Mouse (Mus musculus) retina, postnatal 7 days (tissue): Measurements from ENCODE around the gene Fam193b.
"Not testable (repeated sequence)": the region's sequence is repeated elsewhere in the genome, so short reads cannot be mapped to it uniquely, and the experiment has no call there.

Experiments
- DNase-seq: peaks from one replicate; pipeline ENCODE4 v3.0.0-alpha.2; 2012; ENCODE audit warnings: low read depth, low spot score

The Fam193b gene

DNA sequence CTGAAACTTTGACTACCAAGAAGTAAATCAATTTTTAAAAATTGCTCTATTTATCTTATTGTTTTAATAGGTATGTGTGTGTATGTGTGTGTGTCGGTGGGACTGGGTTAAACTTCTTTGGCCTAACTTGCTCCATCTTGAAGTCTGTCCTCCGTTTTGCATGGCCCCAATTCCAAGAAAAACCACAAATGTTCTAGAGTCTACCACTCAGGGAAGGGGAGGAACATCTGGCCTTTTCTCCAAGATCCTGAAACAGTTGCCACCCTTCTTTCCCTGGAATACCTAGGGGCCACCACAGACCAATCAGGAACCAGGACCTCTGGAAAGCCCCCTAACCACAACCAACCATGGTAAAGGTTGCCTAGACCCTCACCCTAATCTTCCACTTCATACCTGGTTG is 1.1 kb upstream of the Fam193b start:
- no peak for DNase-seq

DNA sequence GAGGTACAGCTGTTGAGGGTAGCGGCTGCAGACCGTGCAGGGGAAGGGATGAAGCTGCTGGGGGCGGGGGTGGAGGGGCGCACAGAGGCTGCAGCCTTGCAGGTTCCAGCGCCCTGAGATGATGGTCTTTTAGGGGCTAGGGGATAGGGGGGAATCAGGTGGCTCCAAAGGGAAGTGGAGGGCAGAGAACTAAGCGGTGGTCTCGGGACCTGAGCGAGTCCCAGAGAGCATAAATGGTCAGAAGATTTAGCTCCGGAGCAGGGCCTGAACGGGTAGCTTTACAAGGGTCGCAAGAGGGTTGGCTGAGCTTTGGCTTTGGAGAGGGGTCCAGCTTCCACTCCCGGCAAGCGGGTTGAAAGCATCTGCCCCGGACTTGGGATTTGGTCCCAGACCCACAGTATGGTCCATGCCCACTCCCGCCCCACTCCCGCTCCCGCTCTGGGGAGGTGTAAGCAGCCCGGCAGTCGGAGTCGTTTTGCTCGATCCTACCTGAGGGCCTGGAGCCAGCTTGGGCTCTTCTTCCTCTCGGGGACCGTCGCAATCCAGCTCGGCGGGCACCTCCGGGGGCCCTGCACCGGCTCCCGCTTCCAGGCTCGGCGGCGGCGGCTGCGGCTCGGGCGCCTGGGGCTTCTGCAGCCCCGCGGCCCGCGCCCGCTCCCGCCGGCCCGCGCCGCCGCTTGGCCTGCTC is 490 bp downstream of the Fam193b start:
- no peak for DNase-seq

DNA sequence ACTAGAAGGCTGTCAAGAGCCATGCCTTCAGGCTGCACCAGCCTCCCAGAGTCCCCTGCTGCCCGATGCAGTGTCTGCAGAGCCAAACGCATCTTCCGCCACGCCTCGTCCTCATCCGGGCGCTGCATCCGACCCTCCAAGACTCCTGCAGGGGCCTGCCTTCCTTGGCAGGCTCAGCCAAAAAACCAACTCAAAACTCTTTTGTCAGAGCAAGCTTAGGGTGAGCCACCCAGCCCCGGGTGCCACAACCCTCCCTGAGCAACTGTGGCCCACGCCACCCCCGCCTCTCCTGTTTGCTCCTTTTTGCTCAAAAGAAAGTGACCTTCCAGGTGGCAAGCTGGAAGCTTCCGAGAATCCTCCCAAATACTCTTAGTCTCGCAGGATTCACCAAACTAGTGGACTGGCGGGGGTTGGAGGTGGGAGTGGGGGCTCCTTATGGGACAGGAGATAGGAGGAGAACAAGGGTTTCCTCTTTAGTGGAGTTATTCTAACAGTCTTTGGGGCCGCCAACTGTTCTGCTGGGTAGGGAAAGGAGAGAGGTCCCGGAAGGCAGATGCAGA is 1.1 kb downstream of the Fam193b start:
- no peak for DNase-seq

DNA sequence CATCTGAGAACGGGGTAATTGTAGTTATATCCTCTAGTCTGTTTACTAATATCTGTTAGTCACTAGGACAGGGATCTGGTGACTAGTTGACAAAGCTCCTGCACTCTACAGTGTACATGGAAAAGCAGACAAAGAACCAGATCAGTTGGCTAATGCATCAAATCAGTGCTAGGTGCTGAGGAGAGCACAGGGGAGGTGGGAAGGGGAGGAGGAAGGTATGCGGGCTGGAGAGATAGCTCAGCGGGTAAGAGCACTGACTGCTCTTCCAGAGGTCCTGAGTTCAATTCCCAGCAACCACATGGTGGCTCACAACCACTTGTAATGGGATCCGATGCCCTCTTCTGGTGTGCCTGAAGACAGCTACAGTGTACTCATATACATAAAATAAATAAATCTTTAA is 2.4 kb downstream of the Fam193b start:
- DNase-seq: not testable (repeated sequence)

DNA sequence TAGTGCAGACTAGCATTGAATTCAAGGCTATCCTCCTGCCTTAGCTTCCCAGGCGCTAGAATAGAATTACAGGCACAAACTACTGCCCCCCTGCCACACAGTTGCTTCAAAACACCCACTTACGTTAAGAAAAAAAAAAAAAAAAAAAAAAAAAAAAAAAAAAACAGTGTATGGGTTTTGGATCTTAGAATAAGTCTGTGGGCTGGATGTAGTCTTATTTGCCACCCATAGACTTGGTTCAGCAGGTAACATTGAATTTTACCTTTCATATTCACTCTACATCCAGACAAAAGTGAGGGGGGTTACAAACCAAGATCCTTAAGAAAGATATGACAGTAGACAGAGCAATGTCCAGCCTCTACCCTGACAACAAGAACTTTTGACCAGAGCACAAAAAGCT is 3.0 kb downstream of the Fam193b start:
- DNase-seq: no peak

DNA sequence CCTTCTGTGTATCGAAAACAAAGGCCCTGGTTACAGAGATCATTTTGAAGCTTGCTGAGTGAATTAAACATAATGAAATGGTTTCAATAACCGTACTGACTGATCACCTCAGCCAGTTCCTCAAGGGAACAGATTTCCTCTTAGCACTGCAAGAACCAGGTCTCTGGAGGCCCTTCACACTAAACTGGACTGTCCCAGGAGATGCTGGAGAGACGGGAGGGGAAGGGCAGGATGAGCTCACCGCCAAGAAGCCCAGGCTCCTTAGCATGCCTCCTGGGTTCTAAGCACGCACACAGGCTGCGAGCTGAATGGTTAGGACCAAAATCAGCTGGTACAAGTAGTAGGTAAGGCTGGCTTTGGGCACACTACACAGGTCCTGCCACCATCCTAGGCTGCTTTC is 3.9 kb downstream of the Fam193b start:
- no peak for DNase-seq

DNA sequence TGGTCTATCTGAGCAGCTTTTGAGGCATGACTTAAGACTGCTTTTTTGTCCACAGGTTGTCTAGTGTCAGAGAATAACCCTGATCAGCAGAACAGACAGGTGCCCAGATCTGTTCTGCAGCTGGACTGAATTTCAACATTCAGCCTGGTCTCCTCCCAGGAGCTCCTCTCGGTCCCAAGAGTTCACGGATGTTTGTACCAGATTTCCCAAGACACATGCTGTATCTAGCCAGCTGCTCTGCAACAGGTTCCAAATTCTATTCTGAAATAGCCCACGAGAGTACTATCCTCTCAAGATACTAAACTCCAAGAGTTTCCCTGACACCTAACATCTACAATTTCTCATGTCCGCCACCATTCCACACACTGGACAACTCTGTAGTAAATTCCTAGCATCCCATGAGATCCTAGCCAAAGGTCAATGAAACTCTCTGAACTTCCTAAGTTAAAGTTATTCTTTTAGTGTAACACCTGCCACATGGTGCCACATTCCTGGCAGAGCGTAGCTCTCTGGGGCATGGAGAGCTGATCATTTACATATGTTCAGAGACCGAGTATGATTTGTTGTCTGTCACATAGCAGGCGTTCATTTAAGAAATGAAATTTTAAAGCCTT is 7.5 kb downstream of the Fam193b start:
- no peak for DNase-seq

DNA sequence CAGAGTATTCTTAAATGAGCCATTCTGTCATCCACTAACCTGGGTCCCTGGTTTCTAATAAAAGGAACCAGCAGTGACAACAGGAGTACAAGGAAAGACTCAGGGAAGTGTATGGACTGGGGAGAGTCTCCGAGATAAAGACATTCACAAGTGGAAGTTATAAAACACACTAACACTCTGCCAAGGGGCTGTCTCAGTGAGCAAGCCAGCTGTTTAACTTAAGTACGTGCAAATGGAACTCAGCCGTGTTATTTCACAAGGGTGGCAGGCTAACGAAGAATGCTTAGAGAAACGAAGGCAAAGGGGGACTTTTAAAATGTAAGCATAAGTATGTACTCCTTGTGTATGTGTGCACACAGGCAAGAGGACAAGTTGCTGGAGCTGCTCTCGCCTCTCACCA is 13.4 kb downstream of the Fam193b start:
- no peak for DNase-seq

DNA sequence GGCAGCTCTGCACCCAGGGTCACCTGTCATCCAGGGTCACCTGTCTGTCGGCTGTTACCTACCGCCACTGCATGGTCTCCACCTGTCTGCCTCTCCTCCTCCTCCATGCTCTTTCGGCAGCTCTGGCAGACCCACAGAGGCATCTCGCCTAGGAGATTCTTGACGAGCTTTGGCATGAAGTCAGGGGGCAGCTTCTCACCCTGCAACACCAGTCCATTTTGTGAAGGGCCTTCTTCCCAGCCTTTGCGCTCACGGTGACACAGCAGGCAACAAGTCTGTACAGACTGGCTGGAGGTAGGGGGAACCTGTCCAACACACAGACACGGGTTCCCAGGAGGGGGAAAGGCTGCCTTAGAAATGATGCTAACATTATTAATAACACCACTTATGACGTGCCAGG is 15.0 kb downstream of the Fam193b start:
- no peak for DNase-seq

DNA sequence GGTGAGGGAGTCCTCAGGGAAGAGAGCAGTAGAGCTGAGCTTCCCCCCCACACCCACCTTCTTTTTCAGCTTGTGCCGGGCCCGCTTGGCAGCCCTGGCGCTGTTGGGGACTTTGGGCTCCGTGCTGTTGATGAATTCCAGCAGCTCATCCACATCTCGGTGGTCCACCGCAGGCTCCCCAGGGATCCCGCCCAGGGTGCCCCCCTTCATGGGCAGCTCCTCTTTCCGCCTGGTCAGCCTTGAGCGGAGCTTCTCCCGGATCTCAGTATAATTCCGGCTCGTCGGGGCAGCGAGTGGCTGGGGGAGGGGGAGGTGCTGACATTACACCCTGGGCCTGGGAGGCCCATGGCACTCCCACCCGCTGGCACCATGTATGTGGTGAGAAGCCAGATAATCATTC is 21.9 kb downstream of the Fam193b start:
- no peak for DNase-seq

DNA sequence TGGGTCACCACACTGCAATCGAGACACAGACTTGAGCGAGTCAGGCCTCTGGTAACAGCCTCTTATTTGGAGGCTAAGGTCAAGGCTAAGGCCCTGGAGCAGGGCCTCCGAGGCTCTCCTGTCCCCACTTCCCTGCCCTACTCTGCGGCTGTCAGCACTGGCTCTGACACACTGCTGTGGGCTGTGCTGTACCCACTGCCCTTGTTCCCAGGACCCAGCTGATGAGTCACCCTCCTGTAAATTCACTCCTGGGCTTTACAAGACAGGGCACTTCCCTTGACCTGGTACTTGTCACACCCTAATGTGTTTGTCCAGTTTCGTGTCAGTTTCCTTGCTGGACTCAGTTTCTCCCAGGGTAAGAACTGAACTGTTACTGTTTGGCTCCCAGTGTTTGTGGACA is 22.5 kb downstream of the Fam193b start:
- no peak for DNase-seq

DNA sequence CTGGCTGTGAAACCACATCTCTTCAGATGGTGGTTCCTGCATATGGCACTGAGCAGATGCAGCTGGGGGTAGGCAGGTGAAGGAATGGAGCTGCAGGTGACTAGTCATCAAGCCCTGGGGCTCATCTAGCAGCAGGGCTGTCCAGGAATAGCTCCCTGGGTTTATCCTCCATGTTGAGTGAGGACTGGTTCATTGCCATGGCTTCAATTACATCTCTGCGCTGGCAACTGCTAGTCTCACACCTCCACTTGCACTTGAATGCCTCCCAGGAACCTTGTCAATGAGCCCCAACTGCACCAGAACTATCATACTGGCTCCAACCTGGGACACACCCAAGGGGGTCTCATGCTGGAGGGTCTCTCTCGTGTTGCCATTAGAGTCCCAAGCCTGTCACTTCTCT is 23.0 kb downstream of the Fam193b start:
- DNase-seq: no peak

DNA sequence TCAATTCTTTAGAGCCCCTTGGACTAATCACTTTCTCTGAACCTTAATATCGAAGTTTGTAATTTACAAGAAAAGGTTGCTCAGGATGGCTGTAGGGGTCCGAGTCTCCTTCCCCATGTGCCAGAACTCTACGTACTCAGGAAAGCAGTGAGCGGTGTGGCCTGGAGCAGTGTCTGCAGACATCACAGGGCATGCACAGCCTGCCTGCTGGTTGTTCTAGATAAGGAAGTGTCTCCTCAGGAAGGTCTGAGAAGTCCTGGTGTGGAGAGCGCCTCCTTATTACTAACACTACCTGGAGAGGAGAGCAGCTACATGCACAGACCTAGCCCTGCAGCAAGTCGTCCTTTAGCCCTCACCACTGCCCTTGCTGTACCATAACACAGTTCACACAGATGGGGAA is 26.1 kb downstream of the Fam193b start:
- no peak for DNase-seq

DNA sequence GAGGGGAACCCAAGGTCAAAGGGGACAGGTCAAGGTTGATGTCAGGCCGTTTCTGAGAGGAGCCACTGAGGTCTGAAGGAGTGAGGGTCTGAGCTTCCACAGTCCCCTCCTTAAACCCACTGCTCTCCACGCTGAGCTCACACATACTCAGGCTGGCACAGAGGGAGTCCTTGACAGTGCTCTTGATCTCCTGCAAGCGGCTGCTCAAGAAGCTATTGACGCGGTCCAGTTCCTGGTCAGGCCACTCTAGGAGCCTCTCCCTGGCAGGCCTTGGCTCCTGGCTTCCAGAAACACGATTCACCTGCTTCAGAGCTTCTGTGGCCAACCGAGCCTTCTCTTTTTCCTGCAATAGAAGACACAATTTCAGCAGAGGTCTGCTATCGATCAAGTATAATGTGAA is 27.5 kb downstream of the Fam193b start:
- no peak for DNase-seq

DNA sequence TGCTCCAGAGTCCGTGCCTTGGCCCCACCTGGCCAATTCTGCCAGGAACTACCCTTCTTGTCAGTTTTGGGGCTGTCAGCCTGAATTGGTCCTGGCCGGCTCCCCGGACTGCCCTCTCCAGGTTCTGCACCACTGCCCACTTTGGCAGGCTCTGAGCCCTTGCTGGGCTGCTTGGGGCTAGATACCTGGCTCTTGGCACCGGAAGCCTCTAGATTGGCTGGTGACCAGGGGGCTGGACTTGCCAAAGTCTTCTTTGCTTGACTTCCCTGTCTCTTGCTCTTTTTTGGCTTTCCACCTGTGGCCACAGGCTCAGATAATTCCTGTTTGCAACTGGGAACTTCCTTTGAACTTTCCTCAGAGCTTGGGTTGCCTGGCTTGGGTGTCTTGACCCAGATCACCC is 28.0 kb downstream of the Fam193b start:
- no peak for DNase-seq

DNA sequence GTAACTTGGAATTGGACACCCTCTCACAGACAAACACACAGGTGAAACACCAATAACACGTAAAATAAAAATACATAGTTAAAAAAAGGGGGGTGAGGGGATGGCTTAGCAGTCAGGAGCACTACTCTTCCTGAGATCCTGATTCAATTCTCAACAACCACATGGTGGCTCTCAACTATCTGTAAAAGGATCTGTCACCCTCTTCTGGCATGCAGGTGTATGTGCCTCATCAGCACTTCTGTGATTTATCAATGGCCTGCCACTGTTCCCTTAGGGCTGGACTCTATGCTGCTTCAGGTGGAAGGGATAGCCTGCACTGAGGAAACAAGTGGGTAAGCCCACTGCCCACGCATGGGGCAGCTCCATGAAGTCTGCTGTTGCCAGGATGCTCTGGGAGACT is 30.0 kb downstream of the Fam193b start:
- DNase-seq: no peak

DNA sequence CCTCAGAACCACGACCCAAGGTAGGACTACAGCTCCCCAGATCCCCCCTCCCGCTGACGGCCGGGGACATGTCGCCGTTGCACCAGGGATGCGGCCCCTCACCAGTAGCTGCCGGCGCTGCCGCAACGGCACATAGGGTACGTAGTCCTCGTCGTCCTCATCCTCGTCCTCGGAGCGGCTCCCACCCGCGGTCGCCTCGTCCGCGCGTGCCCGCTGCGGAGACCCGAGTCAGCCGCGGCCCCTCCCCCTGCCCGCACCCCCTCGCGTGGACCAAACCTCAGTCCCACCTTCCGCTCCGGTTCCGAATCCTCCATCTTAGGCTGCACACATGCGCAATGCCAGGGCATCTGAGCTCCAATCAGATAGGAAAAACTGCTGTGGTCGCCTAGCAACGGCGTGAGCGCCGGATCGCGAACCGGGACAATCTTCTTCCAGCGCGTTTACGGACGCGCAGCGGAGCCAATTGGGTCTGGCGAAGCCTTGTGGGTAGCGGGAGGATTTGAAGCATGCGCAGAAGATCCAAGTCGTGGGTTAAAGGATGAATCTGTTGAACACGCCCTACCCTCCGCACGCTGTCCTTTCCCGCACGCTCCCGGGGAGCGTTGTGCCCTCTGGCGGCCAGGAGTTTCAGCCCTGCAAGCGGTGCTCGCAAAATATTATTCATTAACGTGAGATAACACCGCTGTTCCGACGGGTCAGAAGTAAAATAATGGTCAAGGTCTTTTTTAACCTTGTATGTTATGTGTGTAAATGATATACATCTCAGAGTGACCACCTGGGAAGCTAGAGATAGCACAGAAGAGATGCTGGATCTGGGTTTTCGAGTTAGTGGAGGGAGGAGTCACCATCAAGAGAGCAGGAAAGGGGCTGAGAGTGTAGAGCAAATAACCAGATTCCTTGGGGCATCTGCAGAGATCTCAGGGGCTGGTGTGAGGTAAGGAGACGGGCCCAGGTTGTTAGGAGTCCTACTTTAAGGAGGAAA is 34.4 kb downstream of the Fam193b start, which contains the start of gene Ddx41:
Gene Ddx41, minus strand, starts transcription at position 465 of the 982 bp plus-strand sequence.
- peak; percentile 99 for DNase-seq

DNA sequence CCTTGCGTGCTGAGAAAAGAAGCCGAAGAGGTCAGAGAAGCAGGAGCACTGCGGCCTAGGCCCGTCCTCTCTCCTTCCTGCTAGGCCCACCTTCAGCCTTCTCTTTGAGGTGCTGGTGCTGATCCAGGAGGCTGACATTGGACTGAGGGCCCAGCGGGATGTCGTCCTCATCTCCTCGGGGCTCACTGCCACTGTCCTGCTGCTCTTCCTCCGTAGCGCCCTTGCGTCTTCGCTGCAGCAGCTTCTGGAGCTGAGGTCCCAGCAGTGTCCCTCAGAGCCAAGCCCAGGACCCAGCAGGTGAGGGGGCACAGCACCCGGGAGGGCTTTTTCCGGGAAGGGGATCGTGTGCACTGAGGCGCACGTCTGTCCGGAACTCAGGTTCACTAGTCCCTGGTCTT is 35.1 kb downstream of the Fam193b start:
- no peak for DNase-seq

DNA sequence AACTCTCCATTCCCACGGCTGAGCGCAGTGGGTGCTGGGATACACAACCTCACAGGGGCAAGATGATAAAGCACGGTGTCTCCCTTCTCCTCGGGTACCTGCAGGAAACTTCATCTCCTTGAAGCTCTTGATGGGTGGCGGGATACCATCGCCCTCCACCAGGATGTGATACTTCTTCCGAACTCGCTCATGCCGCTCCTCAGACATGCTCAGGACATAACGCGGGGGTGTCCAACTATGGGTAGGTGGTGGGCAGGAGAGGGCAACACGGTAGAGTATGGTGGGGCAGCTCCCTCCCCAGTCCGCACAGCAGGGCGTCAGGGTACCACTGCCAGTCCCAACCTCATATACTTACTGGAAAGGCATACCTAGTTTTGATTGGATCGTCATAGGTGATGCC is 35.7 kb downstream of the Fam193b start:
- no peak for DNase-seq

DNA sequence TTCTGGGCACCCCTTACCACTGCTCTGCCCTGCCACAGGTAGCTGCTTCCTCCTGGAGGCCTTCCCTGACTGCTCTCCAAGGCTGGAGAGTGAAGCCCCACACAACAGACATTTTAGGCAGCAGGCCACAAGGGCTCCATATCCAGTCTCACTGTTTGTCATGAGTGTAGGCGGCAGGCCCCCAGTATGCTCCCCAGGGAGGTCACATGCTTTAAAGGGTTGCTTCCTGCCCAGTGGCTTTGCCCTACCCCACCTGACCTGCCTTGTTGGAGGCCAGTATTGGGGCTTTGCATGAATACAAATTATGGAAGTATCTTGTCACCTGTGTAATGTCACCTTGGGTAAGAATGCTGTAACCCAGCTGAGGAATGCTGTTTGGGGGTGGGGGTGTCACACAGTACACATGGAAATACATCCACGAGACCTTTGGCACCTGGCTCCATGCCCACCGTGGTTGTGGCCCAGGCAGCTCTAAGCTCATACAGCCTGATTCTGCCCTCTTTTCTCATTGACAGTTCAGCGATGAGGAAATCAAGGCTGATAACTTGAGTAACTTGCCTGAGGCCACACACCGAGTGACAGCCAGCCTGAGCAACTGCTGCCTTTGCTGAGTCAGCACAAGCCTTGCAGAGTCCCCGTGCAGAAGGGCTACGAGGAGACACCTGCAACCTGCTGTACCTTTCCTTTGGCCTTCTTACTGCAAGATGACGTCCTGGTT is 41.6 kb downstream of the Fam193b start, which contains the start of gene Dok3:
Gene Dok3, minus strand, starts transcription at position 99 of the 718 bp plus-strand sequence.
- DNase-seq: no peak
